Mouse (Mus musculus) hindbrain, embryonic 13.5 days (tissue): ENCODE results near the gene A4galt. TPM values are rescaled to one million over a fixed set of nuclear protein-coding genes. Genes with fewer than 3 reads are reported as not detected.
A peak's percentile ranks its signal among the peaks of the same experiment; 100 is the strongest.

Experiments
- ATAC-seq: fragments of 200-750 bp; cut with Nextera tagmentation; 2 replicates; pipeline ENCODE4 v1.8.0; 2017; ENCODE audit warnings: moderate TSS enrichment; ENCODE audit not compliant: low FRiP score
- H3K27ac ChIP-seq: fragments of 300-500 bp; sonication (generic); 2 replicates; pipeline ENCODE4 v1.5.1; 2015; ENCODE audit warnings: inconsistent platforms, mild to moderate bottlenecking, moderate library complexity
- H3K27me3 ChIP-seq: fragments of 300-500 bp; sonication (generic); 2 replicates; pipeline ENCODE4 v1.6.1; 2015; ENCODE audit warnings: mild to moderate bottlenecking, inconsistent platforms
- H3K36me3 ChIP-seq: fragments of 300-500 bp; sonication (generic); 2 replicates; pipeline ENCODE4 v1.6.1; 2015; ENCODE audit warnings: mild to moderate bottlenecking, inconsistent platforms
- H3K4me1 ChIP-seq: fragments of 300-500 bp; sonication (generic); replicated peaks from 2 replicates; pipeline ENCODE4 v1.6.1; 2015; ENCODE audit warnings: inconsistent platforms
- H3K4me2 ChIP-seq: fragments of 300-500 bp; sonication (generic); 2 replicates; pipeline ENCODE4 v1.6.1; 2015; ENCODE audit warnings: inconsistent platforms, mild to moderate bottlenecking, moderate library complexity
- H3K4me3 ChIP-seq: fragments of 300-500 bp; sonication (generic); 2 replicates; pipeline ENCODE4 v1.5.1; 2015; ENCODE audit warnings: mild to moderate bottlenecking, inconsistent platforms
- H3K9ac ChIP-seq: fragments of 300-500 bp; sonication (generic); 2 replicates; pipeline ENCODE4 v1.6.1; 2015; ENCODE audit warnings: mild to moderate bottlenecking, inconsistent platforms
- H3K9me3 ChIP-seq: fragments of 300-500 bp; sonication (generic); 2 replicates; pipeline ENCODE4 v1.6.1; 2016; ENCODE audit warnings: inconsistent platforms
- WGBS: fragments of 180-500 bp; shearing (Covaris S2); methylation state at CpG from one replicate; pipeline ENCODE4 v1.1.7; 2015; 5-methylcytosine and 5-hydroxymethylcytosine counted together
- polyA plus RNA-seq: library from polyadenylated mRNA; unstranded; fragments of >200 nt; fragmentation: Nextera tagmentation; extraction: Ambion mirVana; gene quantifications from 2 replicates; pipeline ENCODE4 v1.2.1, GENCODE M21; 2015

The A4galt gene
- polyA plus RNA-seq, 1 experiment from 2014 or later = 3.0 TPM

- Histone ChIP-seq H3K36me3 (no peaks in the 10 kb centered on the region), H3K27me3 (no peaks in the 10 kb centered on the region), H3K27ac (peak overlapping the region; percentile 83), H3K9ac (0 out of 2 replicates have a peak overlapping the region, but pooled peaks have one; percentile 36), H3K4me1 (peaks cover 14% of the 10 kb centered on the region), H3K9me3 (0 out of 2 replicates have a peak, but pooled peaks cover 4% of the 10 kb centered on the region), H3K4me2 (peak overlapping the region; percentile 3; the same call in 1 of the 2 replicates), H3K4me3 (no peak overlapping the region)
- 26% methylated on average over 5 of the region's 5 CpGs for WGBS
- peak; percentile 68; the same call in 1 of the 2 replicates for ATAC-seq
Observed at GRCm38 (mm10) chr15:83215322-83216216, 36.0 kb downstream of the A4galt start.

GRCm38 (mm10) chr15:83210229-83210628, 41.3 kb downstream of the A4galt start:
- no peak for ATAC-seq
- H3K4me2 ChIP-seq = peak overlapping the region; percentile 45
- no peaks in the 10 kb centered on the region for H3K9me3 ChIP-seq
- H3K4me3 ChIP-seq = peak overlapping the region; percentile 20
- H3K36me3 ChIP-seq = no peaks in the 10 kb centered on the region
- H3K4me1 ChIP-seq = peaks cover 5% of the 10 kb centered on the region
- H3K9ac ChIP-seq = no peak overlapping the region
- no peak overlapping the region for H3K27ac ChIP-seq
- 19% methylated on average over 11 of the region's 11 CpGs for WGBS
- peaks cover 12% of the 10 kb centered on the region; the same call in 1 of the 2 replicates for H3K27me3 ChIP-seq

GRCm38 (mm10) chr15:83209719-83210118, 41.9 kb downstream of the A4galt start:
- Histone ChIP-seq H3K9ac (no peak overlapping the region), H3K4me3 (peak overlapping the region; percentile 20), H3K4me2 (peak overlapping the region; percentile 45), H3K9me3 (no peaks in the 10 kb centered on the region), H3K27me3 (peaks cover 12% of the 10 kb centered on the region; the same call in 1 of the 2 replicates), H3K4me1 (peaks cover 5% of the 10 kb centered on the region), H3K36me3 (no peaks in the 10 kb centered on the region), H3K27ac (no peak overlapping the region)
- WGBS = 20% methylated on average over 10 of the region's 10 CpGs
- no peak for ATAC-seq

- Histone ChIP-seq H3K27me3 (peaks cover 12% of the 10 kb centered on the region; the same call in 1 of the 2 replicates), H3K4me2 (peak overlapping the region; percentile 45), H3K4me1 (peaks cover 5% of the 10 kb centered on the region), H3K9ac (no peak overlapping the region), H3K27ac (no peak overlapping the region), H3K4me3 (peak overlapping the region; percentile 20; the same call in 1 of the 2 replicates), H3K9me3 (no peaks in the 10 kb centered on the region), H3K36me3 (no peaks in the 10 kb centered on the region)
- WGBS = 45% methylated on average over 4 of the region's 4 CpGs
- no peak for ATAC-seq
Observed at GRCm38 (mm10) chr15:83209092-83209695, 42.4 kb downstream of the A4galt start.

GRCm38 (mm10) chr15:83204731-83205451, 46.7 kb downstream of the A4galt start:
- Histone ChIP-seq H3K9ac (no peak overlapping the region), H3K9me3 (no peaks in the 10 kb centered on the region), H3K36me3 (no peaks in the 10 kb centered on the region), H3K27ac (no peak overlapping the region), H3K4me3 (no peak overlapping the region), H3K27me3 (peaks cover 12% of the 10 kb centered on the region; the same call in 1 of the 2 replicates), H3K4me2 (no peak overlapping the region), H3K4me1 (peaks cover 2% of the 10 kb centered on the region)
- ATAC-seq = no peak
- WGBS = 28% methylated on average over 9 of the region's 10 CpGs

GRCm38 (mm10) chr15:83202412-83202811, 49.2 kb downstream of the A4galt start:
- 74% methylated on average over 4 of the region's 4 CpGs for WGBS
- Histone ChIP-seq H3K4me2 (no peak overlapping the region), H3K9ac (no peak overlapping the region), H3K4me3 (no peak overlapping the region), H3K36me3 (no peaks in the 10 kb centered on the region), H3K27me3 (no peaks in the 10 kb centered on the region), H3K27ac (no peak overlapping the region), H3K4me1 (no peaks in the 10 kb centered on the region), H3K9me3 (no peaks in the 10 kb centered on the region)
- ATAC-seq = no peak

GRCm38 (mm10) chr15:83193413-83193812, 58.2 kb downstream of the A4galt start:
- Histone ChIP-seq H3K27ac (no peak overlapping the region), H3K36me3 (no peaks in the 10 kb centered on the region), H3K4me1 (no peaks in the 10 kb centered on the region), H3K9me3 (no peaks in the 10 kb centered on the region), H3K27me3 (no peaks in the 10 kb centered on the region), H3K9ac (no peak overlapping the region), H3K4me3 (no peak overlapping the region), H3K4me2 (no peak overlapping the region)
- 96% methylated on average over 4 of the region's 4 CpGs for WGBS
- ATAC-seq = no peak

GRCm38 (mm10) chr15:83182351-83182750, 69.2 kb downstream of the A4galt start:
- Histone ChIP-seq H3K4me2 (no peak overlapping the region), H3K36me3 (no peaks in the 10 kb centered on the region), H3K4me3 (no peak overlapping the region), H3K27me3 (no peaks in the 10 kb centered on the region), H3K27ac (no peak overlapping the region), H3K4me1 (no peaks in the 10 kb centered on the region), H3K9ac (no peak overlapping the region), H3K9me3 (no peaks in the 10 kb centered on the region)
- ATAC-seq = no peak
- 77% methylated on average over 5 of the region's 5 CpGs for WGBS

GRCm38 (mm10) chr15:83181800-83182330, 69.7 kb downstream of the A4galt start:
- Histone ChIP-seq H3K27me3 (no peaks in the 10 kb centered on the region), H3K4me3 (no peak overlapping the region), H3K4me1 (no peaks in the 10 kb centered on the region), H3K9ac (no peak overlapping the region), H3K27ac (no peak overlapping the region), H3K36me3 (no peaks in the 10 kb centered on the region), H3K4me2 (no peak overlapping the region), H3K9me3 (no peaks in the 10 kb centered on the region)
- no peak for ATAC-seq
- WGBS = 48% methylated on average over 4 of the region's 4 CpGs

GRCm38 (mm10) chr15:83180004-83180403, 71.6 kb downstream of the A4galt start:
- Histone ChIP-seq H3K4me3 (no peak overlapping the region), H3K36me3 (no peaks in the 10 kb centered on the region), H3K9me3 (no peaks in the 10 kb centered on the region), H3K27me3 (no peaks in the 10 kb centered on the region), H3K27ac (no peak overlapping the region), H3K9ac (no peak overlapping the region), H3K4me1 (no peaks in the 10 kb centered on the region), H3K4me2 (no peak overlapping the region)
- no peak for ATAC-seq
- WGBS = 90% methylated on average over 6 of the region's 6 CpGs
